Mouse (Mus musculus) C2C12 (cell line): ENCODE results near the gene Runx2.

Source experiments
- CEBPB ChIP-seq: IDR thresholded peaks from one replicate; pipeline ENCODE4 v1.6.1; 2011; ENCODE audit warnings: low read depth, mild to moderate bottlenecking, control low read depth, moderate library complexity
- CTCF ChIP-seq: IDR thresholded peaks from one replicate; pipeline ENCODE4 v1.5.1; 2011; ENCODE audit not compliant: control insufficient read depth, insufficient read depth, insufficient read length
- MAX ChIP-seq: IDR thresholded peaks from one replicate; pipeline ENCODE4 v1.6.1; 2011; ENCODE audit warnings: mild to moderate bottlenecking, control low read depth
- MYOD1 ChIP-seq: IDR thresholded peaks from one replicate; pipeline ENCODE4 v1.6.1; 2011; ENCODE audit warnings: low read depth; ENCODE audit not compliant: control insufficient read depth, insufficient read length
- MYOG ChIP-seq: IDR thresholded peaks from one replicate; pipeline ENCODE4 v1.6.1; 2011; ENCODE audit not compliant: control insufficient read depth, insufficient read length; ENCODE audit errors: extremely low read depth
- USF1 ChIP-seq: IDR thresholded peaks from one replicate; pipeline ENCODE4 v1.6.1; 2011; ENCODE audit warnings: low read depth, mild to moderate bottlenecking, control low read depth, moderate library complexity

DNA sequence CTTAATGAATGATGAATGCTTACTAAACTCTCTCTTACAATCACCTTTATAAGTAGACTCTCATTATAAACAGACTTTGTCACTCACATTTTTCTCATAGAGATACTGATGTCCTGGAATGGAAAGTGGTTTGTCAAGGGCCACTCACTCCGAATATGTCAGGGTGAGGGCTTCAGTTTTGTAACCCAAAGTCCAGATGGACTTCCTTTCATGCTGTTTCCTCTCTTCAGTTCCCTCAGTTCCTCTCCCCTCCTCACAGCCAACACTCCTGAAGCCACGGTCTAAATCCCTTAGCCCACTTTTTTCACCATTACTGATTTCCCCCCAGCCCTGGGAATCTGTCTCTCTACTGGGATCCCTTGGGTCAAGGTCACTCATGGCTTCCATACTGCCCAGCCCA lies 123.1 kb downstream of the Runx2 start:
- TF ChIP-seq CTCF = no peak
- no peak for TF ChIP-seq USF1
- no peak for TF ChIP-seq MAX
- no peak for TF ChIP-seq MYOD1
- no peak for TF ChIP-seq CEBPB
- no peak for TF ChIP-seq MYOG
